Mouse (Mus musculus) spleen, embryonic (tissue): Measurements from ENCODE around the gene Tlnrd1.

Source experiments
- CTCF ChIA-PET: fragments of 350-600 bp; sonication (Branson Sonifier 250); formaldehyde crosslinking; loops from one replicate; lab custom pipeline; 2022; lab: Charles Lee

The Tlnrd1 gene

DNA sequence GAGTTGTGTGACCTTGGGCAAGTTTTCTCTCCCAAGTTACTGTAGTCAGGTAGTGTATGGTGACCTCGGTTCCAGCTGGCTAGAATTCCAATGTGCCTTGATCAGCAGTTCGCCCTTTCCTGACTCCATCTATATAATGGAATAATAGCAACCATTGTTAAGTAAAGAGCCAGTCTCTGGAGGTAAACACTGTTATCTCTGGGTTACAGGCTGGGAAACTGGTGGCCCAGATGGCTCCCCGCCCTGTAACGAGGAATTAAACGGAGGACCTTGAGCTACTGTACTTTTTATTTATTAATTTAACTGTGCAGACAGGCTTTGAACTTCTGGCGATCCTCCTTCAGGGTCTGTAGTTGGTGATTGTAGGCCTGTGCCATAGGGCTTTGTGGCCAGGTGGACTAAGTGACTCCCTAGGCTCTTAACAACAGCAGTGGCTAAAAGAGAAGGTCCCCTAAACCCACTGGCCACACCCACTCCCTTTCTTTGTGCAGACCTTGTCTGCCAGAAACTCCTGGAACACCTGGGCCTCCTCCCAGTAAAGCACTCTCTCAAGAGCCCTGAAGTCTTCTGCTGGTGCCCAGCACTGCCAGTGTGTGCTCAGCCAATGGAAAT lies 922 bp upstream of the Tlnrd1 start:
- CTCF ChIA-PET: no interaction called here

DNA sequence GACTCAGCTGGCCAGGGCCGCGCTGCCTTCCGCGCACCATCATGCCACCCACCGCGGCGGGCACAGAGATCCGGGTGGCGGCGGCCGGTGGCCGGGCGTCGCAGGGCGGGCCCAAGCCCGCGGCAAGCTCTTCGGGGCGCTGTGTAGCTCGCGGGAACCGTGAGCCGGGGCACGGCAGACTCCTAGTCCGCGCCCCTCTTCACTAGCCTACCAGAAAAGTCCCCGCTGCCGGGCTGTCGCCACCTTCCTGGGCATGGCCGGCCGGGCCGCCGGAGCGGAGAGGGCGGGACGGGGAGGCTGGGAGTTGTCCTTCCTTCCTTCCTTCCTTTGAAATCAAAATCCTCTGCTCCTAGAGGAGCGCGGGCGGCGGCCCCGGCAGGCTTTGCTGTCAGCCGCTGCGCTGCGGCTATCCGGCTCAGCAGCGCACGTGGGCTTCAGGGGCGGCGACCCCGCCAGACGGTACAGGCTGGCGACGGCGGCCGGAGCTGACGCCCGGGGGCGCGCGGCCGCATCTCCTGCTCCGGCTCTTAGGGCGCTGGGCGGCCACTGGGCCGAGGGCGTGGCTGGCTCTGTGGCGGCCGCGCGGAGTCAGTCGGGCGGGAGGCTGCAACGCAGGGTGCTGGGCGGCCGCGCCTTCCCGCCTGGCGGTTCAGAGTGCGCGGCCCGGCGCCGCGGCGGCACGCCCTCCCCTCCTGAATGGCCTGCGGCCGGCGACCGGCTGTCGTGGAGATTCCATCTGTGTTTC lies 657 bp downstream of the Tlnrd1 start:
- CTCF ChIA-PET: no interaction called here

DNA sequence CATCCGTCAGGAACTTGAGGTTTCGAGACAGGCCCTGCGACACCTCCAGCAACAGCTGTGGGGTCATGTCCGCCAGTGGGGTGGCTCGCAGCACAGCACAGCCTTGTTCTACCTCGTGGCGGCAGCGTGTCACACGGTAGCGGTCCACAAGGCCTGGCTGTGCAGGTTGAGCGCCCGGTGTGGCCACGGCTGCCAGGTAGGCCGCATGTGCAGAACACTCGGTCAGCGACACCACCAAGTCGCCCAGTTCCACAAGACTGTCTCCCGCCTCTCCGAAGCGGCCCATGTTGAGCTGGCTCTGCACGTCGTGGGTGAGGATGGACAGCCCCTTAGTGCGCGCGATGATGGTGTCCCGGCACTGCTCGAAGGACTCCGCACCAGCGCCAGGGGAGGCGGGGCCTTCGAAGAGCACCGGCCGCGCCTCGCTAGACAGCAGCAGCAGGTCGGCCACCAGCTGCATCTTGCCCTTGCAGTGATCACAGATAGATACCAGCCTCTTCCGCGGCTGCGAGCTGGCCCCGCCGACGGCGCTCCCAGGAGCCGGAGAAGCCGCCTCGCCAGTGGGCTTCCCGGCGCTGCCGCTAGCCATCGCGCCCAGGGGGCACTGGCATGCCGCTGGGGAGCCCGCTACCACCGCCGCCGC lies 1.4 kb downstream of the Tlnrd1 start:
- CTCF ChIA-PET: no interaction called here

DNA sequence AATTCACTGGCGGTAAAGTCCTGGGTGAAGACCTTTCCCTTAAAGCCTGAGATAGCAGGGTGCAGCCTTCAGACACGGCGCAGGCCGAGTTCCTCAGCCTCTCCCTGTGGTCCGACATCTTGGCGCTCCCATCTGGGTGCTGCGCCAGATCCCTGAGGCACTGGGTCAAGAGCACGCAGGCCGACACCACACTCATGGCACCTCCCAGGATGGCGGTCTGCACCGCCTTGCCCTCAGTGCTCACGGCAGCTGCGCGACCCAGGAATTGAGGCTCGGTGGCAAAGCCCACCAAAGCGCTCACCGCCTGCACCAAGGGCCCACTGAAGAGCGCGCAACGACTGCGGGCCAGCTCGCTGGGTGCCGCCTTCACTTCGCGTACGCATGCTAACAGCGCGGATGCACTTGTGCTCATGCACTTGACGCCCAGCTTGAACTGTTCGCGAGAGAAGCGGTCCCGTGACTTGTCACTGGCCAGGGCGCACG lies 1.9 kb downstream of the Tlnrd1 start:
- CTCF ChIA-PET: no interaction called here

DNA sequence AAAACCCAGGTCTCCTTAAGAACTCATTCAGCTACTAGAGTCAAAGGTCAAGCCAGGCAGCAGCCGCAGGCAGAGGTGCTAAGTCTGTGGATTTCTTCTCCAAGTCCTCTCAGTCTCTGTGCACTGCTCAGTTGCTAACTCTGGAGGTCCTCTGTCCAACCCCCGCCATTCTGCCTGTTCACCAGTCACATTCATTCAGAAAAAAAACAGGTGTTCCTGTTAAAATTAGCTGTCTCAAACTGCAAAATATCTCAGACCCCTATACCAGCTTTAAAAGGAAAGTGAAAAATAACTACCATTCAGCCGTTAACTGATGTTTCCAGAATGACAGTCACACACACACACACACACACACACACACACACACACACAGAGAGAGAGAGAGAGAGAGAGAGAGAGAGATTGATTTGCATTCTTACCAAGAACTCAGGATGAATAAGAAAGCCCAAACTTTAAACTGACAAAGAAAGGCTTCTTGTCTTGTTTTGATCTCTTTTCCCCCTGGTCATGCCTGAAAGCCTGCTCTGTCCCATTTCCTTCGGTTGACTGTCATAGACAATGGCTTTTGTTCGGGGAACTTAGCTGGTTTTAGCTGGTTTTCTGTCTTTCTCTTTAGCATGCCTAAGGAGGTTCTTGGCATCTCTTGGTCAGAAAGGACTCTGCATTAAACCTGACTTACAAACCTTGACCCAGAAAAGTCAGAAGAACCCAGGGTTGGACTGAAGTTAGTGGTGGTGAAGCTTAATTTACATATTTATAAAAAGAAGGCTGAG lies 5.2 kb downstream of the Tlnrd1 start:
- CTCF ChIA-PET: interaction anchor here (0.5 to 1.2 kb wide), 2 partner anchors 9 to 536 kb away, joined by 4 to 5 read pairs; no protein-coding TSS in a partner anchor

DNA sequence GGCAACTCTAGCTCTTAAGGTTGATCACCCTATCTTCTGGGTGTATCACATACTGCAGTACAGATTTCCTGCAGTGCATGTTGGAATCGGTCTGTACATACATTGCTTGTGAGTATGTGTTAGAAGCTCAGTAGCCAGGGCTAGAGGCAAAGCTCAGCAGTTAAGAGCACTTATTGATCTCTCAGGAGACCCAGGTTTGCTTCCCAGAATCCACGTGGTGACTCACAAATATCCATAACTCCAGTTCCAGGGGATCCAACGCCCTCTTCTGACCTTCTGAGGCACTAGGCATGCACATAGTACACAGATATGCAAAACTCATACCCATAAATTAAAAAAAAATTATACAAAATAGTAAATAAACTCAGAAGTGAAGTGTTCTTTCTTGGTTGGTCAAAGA lies 7.0 kb downstream of the Tlnrd1 start:
- CTCF ChIA-PET: no interaction called here

DNA sequence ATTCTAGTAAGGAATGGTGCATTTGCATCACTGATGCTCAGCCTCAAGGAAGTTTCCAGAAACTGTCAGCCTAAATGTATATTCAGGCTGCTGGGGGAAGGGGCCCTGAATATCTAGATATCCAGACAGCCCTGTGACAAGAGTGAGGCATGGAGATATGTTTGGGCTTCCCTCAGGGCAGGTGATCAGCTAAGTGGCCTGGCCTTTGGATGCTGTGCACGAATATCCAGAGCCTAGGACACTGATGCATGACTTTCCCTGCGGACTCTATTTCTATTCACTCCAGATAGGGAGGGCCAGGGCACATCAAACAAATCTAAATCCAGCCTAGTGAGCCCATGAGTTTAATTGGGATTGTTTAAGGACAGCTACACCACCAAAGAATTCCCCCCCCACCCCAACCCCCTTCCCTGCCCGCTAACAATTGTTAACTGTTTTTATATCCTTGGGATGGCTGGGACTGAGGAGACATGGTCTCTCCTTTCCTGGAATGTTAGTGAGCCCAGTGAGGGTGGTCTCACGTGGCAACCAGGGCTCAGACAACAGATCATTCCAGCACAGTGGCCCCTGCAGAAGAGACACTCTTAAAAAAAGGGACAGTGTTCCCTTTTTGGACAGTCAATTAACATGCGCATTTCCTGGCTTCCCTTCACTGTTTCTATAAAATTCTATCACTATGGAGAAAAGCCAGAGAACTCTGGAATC lies 14.1 kb downstream of the Tlnrd1 start:
- CTCF ChIA-PET: no interaction called here

DNA sequence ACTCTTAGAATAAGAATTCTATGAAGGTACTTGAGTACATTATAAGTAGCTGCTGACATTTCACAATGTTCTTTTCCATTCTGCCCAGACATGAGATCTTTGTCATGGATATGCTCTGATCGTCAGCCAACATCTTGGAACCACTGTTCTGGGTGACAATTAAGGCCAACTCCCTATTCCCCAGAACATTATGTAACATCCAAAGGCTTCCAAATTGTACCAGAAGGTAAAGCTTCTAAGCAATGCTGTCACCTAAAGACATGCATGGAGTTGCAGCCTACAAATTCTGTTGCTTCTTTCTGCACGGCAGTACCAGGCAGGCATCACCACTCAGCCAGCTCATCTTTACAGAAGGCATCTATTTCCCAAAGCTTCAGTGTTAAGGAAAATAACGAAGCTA lies 15.9 kb downstream of the Tlnrd1 start:
- CTCF ChIA-PET: no interaction called here

DNA sequence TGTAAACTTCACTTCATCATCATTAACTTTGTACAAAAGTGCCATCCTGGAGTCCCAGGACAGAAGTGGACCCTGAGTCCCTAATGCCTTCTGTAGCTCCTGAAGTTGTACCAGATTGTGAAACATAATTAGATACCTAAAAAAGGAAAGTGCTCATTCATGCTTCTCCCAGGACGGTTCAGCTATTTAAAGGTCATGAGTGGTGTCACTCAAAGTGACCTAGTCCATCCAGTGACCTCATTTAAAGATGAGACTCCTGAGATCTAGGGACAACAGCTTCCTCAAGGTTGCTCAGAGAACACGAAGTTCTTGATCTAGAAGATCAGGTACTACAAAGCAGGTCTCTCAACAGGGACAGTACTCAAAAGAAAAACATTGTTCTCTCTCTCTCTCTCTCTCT lies 20.6 kb downstream of the Tlnrd1 start:
- CTCF ChIA-PET: interaction anchor here (0.5 kb wide), 1 partner anchor 188 kb away, joined by 5 read pairs; no protein-coding TSS in a partner anchor

DNA sequence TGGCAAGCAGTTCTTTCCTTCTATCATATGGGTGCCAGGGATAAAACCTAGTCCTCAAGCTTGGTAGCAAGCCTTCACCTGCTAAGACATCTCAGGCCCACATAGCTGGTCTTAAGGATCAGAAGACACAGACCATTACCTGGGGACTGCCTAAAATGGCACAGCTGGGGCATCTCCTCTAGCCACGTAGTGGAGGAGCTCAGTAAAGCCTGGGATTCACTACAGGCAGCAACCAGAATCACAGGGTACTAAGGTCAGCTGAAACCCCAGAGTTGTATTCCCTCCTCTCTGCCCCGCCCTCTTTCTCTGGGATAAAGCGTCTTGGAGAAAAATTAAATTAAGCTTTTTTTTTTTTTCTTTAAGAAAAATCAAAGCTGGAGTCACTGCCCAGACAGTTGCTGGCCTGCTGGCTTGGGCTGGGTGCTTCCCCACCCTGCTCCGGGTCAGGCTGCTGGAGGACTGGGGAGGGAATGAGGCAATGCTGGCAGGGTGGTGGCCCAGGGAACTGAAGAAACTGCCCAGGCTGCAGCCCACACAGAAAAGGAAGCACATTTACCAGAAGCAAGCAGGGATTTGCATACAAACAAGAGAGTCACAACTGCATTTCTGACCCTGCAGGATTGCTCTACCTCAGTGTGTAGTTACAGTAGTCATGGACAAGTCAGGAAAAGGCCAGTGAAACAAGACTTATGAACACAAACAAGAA lies 24.6 kb downstream of the Tlnrd1 start:
- CTCF ChIA-PET: interaction anchor here (0.6 kb wide), 1 partner anchor 986 kb away, joined by 3 read pairs; no protein-coding TSS in a partner anchor

DNA sequence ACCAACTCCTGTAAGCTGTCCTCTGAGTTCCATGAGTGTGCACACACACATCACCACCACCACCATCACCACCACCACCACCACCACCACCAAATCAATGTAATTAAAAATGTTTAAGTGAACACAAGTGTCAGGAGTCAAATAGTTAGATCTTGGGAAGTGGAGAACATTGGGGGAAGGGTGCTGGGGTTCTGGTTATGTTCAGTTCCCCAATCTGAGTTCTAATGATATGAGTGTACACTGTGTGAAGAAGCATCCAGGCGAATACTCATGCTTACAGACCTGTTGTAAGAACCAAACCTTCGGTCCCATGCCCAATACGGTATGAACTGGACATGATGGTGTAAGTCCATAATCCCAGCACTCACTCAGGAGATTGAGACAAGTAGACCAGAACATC lies 26.2 kb downstream of the Tlnrd1 start:
- CTCF ChIA-PET: no interaction called here

DNA sequence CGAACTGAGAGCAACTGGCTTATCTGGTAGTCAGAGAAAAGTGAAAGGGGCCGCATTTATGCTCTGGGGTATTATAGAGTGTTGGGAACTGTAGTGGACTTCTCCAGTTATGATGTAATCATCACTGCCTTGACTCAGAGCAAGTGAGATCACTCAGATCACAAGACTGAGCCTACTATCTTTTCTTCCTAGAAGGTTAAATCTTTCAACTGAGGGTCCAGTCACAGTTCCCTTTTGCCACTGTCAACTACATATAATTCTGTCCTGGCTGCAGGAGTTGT lies 27.0 kb downstream of the Tlnrd1 start:
- CTCF ChIA-PET: interaction anchor here (0.5 kb wide), 1 partner anchor 1141 kb away, joined by 3 read pairs; no protein-coding TSS in a partner anchor

DNA sequence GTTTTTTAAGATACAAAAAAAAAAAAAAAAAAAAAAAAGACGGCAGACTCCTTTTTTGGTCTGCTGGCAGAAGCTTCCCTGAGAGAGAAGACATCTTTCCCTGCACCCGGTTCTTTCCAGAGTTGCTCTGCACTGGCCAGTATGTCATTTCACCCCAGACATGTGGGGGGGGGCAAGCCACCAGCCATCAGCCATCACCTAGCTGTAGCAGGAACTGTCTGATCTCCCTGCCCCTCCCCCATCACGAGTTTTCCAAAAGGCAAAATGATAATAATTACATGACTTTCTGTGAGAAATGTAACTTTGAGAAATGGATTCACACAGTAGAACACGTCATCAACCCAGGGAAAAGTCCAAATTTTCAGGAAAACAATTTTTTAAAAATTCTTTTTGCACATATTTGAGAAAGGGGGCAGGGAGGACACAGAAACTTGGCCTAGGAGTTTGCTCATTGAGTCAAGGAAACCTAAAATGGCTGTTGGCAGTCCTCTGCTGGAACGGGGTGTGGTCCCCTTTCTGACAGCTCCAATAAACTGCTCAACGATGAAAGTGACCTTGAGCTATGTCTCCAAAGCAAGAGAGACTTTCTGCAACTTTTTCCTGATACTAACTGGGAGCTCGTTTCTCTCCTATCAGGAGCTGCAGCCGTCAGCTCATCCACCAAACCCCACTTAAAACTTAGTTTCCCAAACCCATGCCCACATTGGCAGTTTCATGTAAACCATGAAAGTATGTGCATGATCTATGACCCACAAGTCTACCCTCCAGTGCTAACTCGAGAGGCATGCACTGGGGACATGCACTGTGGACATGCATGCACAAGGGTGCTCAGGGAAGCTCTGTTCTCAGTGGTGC lies 27.5 kb downstream of the Tlnrd1 start:
- CTCF ChIA-PET: interaction anchor here (0.5 kb wide), 1 partner anchor 1141 kb away, joined by 3 read pairs; no protein-coding TSS in a partner anchor

DNA sequence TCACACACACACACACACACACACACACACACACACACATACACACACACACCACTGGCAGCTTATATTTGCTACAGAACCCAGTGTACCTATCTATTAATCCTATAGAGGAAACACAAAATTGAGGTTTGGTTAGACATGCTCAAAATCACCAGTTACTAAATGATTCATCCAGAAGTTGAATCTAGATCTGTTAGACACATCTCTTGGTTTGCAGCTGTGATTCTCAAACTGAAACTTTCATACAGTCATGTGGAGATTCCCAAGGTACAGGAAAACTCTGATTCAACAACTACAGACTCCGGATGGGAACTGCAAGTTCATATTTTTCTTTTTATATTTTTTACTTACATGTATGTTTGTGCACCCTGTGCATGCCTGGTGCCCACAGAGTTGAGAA lies 28.9 kb downstream of the Tlnrd1 start:
- CTCF ChIA-PET: interaction anchor here (0.5 kb wide), 1 partner anchor 41 kb away, joined by 3 read pairs; no protein-coding TSS in a partner anchor

DNA sequence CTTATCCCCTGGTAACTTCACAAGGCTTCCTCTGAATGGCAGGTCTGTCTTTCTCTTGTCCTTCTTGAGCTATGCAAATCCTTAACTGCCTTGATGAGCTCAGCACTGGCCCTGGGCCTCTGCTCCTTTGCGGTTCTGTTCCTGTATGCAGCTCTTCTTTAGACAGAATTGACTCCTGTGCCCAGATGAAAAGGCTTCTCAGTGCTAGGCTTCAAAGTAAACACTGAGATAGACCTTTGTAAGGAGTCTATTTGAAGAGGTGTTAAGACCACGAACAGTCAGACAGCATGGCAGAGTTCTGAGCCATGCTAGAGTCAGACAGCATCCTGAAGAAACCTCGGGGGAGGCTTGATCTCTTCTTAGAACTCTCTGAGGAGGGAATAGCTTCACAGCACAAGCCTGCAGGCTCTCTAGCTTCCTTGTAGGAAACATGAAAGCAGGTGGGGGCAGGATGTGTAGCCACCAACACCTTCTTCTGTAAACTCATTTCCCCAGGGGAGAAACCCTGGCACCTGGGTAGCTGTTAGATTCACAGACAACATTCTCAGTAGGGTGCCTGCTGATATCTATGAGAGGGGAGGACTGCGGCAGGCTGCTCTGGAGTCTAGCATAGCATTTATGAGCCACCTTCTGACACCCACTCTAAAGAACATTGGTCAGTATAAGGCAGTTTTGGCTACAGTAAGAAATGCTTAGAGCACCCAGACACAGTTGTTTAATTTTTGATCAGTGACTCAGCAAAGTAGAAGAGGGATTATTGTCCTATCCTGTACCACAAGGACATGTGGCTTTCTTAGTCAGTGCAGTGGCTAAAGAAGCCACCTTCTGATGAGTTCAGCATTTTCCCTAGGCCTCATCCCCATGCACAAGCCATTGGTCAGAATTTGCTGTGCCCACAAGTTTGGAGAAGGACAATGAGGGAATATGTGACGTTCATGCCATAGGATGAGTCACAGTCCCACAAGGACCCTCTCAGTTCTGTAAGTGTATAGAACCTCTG lies 31.4 kb downstream of the Tlnrd1 start:
- CTCF ChIA-PET: no interaction called here

DNA sequence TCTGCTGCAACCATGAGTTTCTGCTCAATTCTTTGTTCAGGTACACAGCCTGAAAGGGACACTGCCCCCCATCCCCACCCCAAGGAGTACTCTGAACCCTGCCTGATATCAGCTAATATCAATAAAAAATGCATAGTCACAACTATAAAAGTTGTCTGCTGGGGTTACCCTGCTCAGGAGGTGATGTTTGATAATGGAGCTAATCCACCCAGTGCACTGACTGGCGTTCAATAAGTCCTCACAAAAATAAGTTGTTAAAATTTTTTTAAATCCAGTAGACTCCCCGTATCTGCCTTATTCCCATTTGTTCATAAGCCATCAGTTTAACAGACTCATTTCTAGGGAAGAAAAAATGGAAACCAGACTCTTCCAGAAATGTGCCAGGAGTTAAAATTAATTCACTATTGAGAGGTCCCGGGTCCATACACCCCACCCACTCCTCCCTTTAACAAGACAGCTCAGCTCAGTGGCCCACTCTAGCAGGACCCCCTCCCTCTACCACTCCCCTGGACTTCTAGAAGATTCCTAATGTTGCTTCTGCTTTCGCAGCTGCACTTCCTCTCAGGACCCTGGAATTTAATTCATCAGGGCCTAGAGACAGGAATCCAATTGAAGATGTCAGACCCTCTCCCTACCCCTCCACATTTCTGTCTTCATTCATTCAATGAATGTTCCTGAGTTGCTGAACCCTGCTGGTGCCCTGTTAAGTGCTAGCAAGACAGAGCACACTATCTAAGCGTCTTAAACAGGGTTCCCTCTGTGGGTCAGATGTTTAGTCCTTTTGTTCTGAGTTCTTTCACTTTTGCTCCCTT lies 32.3 kb downstream of the Tlnrd1 start:
- CTCF ChIA-PET: no interaction called here
